ENCODE assay signal across 8 mouse cellular contexts in the genomic region with DNA sequence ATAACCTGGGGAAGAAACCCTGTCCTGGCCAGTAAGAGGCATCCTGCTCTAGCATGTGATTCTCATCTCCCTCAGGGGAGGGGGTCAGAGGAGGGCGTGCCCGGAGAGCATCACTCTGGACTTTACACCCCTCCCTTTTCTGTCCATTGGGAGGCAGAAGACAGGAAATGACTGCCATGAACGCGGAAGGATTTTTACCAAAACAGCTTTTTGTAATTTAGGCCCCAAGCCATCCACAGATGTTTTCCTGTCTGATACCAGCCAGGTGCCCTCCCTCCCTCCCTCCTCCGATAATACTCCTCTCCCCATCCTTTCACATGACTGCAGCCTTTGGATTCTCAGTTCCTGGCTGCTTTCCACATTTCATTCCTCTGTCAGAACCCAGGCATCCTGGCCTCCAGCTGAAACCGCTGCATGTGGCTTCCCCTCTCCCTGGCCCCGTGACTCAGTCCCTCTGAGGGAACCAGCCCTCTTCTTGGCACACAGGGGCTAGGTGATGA. TPM values are rescaled to one million over a fixed set of nuclear protein-coding genes. Genes with fewer than 3 reads are reported as not detected.
DNase-seq lines count a peak whose midpoint lies in the region; ATAC-seq and TF ChIP-seq lines count a peak whose summit lies in the region.

A gene (plus strand): TSS at position 367 of the 500 bp plus-strand sequence.

- peak within 1 kb of the TSS; percentile 6; the same call in 1 of the 2 replicates for H3K4me2 ChIP-seq in embryonic facial prominence, embryonic 12.5 days (replicated peaks)
- H3K4me2 ChIP-seq in heart, postnatal 0 days (ENCODE audit: low read depth, low read length): peak within 1 kb of the TSS; percentile 4; the same call in 1 of the 2 replicates

- no peaks in the 10 kb centered on the region for H3K9me3 ChIP-seq in embryonic facial prominence, embryonic 12.5 days
- H3K9me3 ChIP-seq in heart, postnatal 0 days (replicated peaks; ENCODE audit: control insufficient read depth, low read length): no peaks in the 10 kb centered on the region

- WGBS in embryonic facial prominence, embryonic 12.5 days: 16% methylated on average over 7 of the region's 7 CpGs
- WGBS in heart, postnatal 0 days: 14% methylated on average over 7 of the region's 7 CpGs
- WGBS in thymus, adult 2 months: 79% methylated on average over 7 of the region's 7 CpGs

- peaks cover 20% of the 10 kb centered on the region for H3K36me3 ChIP-seq in embryonic facial prominence, embryonic 12.5 days
- H3K36me3 ChIP-seq in heart, postnatal 0 days (replicated peaks; ENCODE audit: control insufficient read depth, insufficient read depth, low read length): peaks cover 31% of the 10 kb centered on the region
- H3K36me3 ChIP-seq in thymus, adult 2 months (ENCODE audit: control insufficient read depth, insufficient read depth, low read length): peaks cover 9% of the 10 kb centered on the region; the same call in 1 of the 2 replicates

- TF ChIP-seq CTCF in heart, postnatal 0 days (IDR thresholded peaks at IDR 0.05; ENCODE audit: low read depth): no peak
- TF ChIP-seq CTCF in thymus, adult 2 months (IDR thresholded peaks at IDR 0.05; ENCODE audit: borderline replicate concordance, control insufficient read depth, extremely low read depth, insufficient read depth, low read length, poor library complexity): no peak

- H3K4me1 ChIP-seq in embryonic facial prominence, embryonic 12.5 days: peaks cover 3% of the 10 kb centered on the region; the same call in 1 of the 2 replicates
- H3K4me1 ChIP-seq in heart, postnatal 0 days (ENCODE audit: control insufficient read depth, insufficient read depth): no peaks in the 10 kb centered on the region
- no peaks in the 10 kb centered on the region for H3K4me1 ChIP-seq in thymus, adult 2 months (replicated peaks; ENCODE audit: control insufficient read depth, insufficient read depth, low read length)

- no peaks in the 10 kb centered on the region for H3K27me3 ChIP-seq in embryonic facial prominence, embryonic 12.5 days
- no peaks in the 10 kb centered on the region for H3K27me3 ChIP-seq in heart, postnatal 0 days (ENCODE audit: control insufficient read depth, insufficient read depth, low read length)
- no peaks in the 10 kb centered on the region for H3K27me3 ChIP-seq in thymus, adult 2 months (ENCODE audit: control insufficient read depth, insufficient read depth, low read length)

- no peak within 1 kb of the TSS for H3K4me3 ChIP-seq in embryonic facial prominence, embryonic 12.5 days
- H3K4me3 ChIP-seq in heart, postnatal 0 days (ENCODE audit: low read depth, low read length): no peak within 1 kb of the TSS
- no peak within 1 kb of the TSS for H3K4me3 ChIP-seq in thymus, adult 2 months (ENCODE audit: control insufficient read depth, insufficient read depth, low read length)

- DNase-seq in ovary, postnatal 14 days (ENCODE audit: low spot score): peak; percentile 39
- DNase-seq in ovary, adult 18-20 months (ENCODE audit: low spot score): no peak
- DNase-seq in heart, postnatal 0 days (ENCODE audit: low spot score): peak; percentile 67
- no peak for DNase-seq in layer of hippocampus, adult 9-10 months (ENCODE audit: low spot score)
- DNase-seq in frontal cortex, postnatal 14 days (ENCODE audit: low spot score in 2 of 2): no peak
- DNase-seq in thymus, adult 2 months: no peak

- TF ChIP-seq POLR2A in thymus, adult 2 months (IDR thresholded peaks at IDR 0.05; ENCODE audit: control insufficient read depth, extremely low read depth, insufficient read depth, low read length, poor library complexity): no peak

- peak within 1 kb of the TSS; percentile 65 for H3K27ac ChIP-seq in embryonic facial prominence, embryonic 12.5 days
- H3K27ac ChIP-seq in heart, postnatal 0 days (ENCODE audit: low read depth): peak within 1 kb of the TSS; percentile 34
- no peak within 1 kb of the TSS for H3K27ac ChIP-seq in thymus, adult 2 months (ENCODE audit: control insufficient read depth, insufficient read depth, low read length)

- no peak for TF ChIP-seq EP300 in heart, postnatal 0 days (IDR thresholded peaks at IDR 0.05; ENCODE audit: low read depth)

- no peak within 1 kb of the TSS for H3K9ac ChIP-seq in embryonic facial prominence, embryonic 12.5 days
- H3K9ac ChIP-seq in heart, postnatal 0 days (replicated peaks; ENCODE audit: low read depth, low read length): no peak within 1 kb of the TSS

- peak; percentile 70 for ATAC-seq in embryonic facial prominence, embryonic 12.5 days (ENCODE audit: insufficient number of reproducible peaks, insufficient read depth, low FRiP score, low TSS enrichment)
- peak; percentile 76 for ATAC-seq in heart, postnatal 0 days (ENCODE audit: insufficient read depth, low read depth)
- peak; percentile 36; the same call in 1 of the 2 replicates for ATAC-seq in megakaryocyte-erythroid progenitor cell, adult 5-6 weeks (replicated peaks; ENCODE audit: low FRiP score, low TSS enrichment, poor library complexity, severe bottlenecking)

RNA-seq across cellular contexts. Expression of the gene that starts here (rescaled TPM):
- 0.18 and 0.77 TPM in 2 replicates for polyA plus RNA-seq in embryonic facial prominence, embryonic 12.5 days (2016; fragmentation: Nextera tagmentation; extraction: Ambion mirVana)
- 5.8 and 8.4 TPM in 2 replicates for total RNA-seq in heart, postnatal 0 days (2014; rRNA removed; ENCODE audit: low replicate concordance)
- polyA plus RNA-seq in heart, postnatal 0 days (2015; fragmentation: Nextera tagmentation; extraction: Ambion mirVana): 1.5 and 1.8 TPM in 2 replicates
- total RNA-seq in megakaryocyte-erythroid progenitor cell, adult 5-6 weeks (2014; fragmentation: Nextera tagmentation): 0.52 TPM in 1 of 2 replicates, not detected in the other
- total RNA-seq in megakaryocyte-erythroid progenitor cell, adult 5-6 weeks (2017): 1.5 TPM in 1 of 2 replicates, not detected in the other
- polyA plus RNA-seq in thymus, adult 2 months (2012; rRNA removed): 1.2 and 1.3 TPM in 2 replicates

Comparison
In these comparisons a context has a peak if more than half of its experiments do, and no peak if none do; other contexts are left out.
1. DNase-seq: peak in ovary, postnatal 14 days (single experiment) and heart, postnatal 0 days (single experiment); none in ovary, adult 18-20 months (single experiment), layer of hippocampus, adult 9-10 months (single experiment), frontal cortex, postnatal 14 days (0 of 2) and thymus, adult 2 months (single experiment).
2. Peak in ATAC-seq, H3K27ac ChIP-seq and H3K4me2 ChIP-seq in embryonic facial prominence, embryonic 12.5 days; RNA of the gene not detected or under 1 TPM.
3. Peak in every context shown above with its lines, with median percentiles within 50 percentile points of each other: ATAC-seq.